Mouse (Mus musculus): ENCODE data around the gene Slc18a2. TPM values are rescaled to one million over a fixed set of nuclear protein-coding genes. Genes with fewer than 3 reads are reported as not detected.

Slc18a2 gene
- polyA plus RNA-seq, 1 experiment = 1.6 TPM

DNA sequence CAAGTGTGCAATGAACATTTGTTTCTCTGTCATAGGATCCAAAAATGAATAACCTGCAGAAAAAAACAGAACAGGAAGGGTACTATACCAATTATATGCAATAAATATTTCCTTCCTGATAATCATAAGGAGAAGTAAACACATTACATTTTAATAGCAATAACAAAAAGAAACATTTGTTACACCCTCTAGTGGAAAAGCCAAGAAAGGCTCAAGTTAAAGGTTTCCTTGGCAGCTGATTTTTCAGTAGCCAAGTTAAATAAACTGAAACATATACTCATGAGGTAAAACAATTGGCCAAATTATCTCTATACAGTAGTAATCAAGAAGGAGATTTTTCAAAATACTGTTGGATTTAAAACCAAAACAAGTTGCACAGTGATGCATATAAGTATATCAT is 54.6 kb downstream of the Slc18a2 start:
- Histone ChIP-seq H3K27me3 (replicated peaks; ENCODE audit: control insufficient read depth, insufficient read depth, low read length) (no peaks in the 10 kb centered on the region), H3K36me3 (ENCODE audit: control insufficient read depth, insufficient read depth, low read length) (no peaks in the 10 kb centered on the region), H3K27ac (ENCODE audit: insufficient read depth, low read depth, low read length) (no peak overlapping the region), H3K4me1 (ENCODE audit: control insufficient read depth, insufficient read depth, low read length) (no peaks in the 10 kb centered on the region; the same call in 1 of the 2 replicates), H3K4me3 (ENCODE audit: insufficient read depth, low read depth, low read length) (no peak overlapping the region)
- no peak for DNase-seq
- no peak for TF ChIP-seq CTCF (conservative IDR thresholded peaks at IDR 0.05; ENCODE audit: insufficient read depth, insufficient read length, low read depth, low read length)
- TF ChIP-seq POLR2A (IDR thresholded peaks at IDR 0.05; ENCODE audit: low read depth, low read length) = no peak

DNA sequence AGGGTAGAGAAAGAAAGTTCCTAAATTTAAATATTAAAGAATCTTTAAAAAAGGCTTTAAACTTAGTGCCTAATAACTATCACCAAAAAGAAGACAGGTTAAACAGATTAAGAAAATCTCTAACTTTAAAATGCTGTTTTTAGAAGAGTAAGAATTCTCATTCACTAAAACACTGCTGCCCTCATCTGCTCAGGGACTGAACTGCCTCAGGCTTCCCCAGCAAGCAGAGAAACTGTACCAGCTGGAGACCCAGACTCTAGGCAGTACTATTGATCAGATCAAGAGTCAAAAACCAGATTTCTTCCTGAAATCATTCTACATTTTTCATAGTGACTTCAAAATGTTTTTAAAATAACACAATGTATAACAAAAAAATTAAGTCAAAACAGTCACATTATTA is 55.9 kb downstream of the Slc18a2 start:
- DNase-seq = peak; percentile 14
- no peak overlapping the region for H3K27ac ChIP-seq (ENCODE audit: insufficient read depth, low read depth, low read length)
- no peaks in the 10 kb centered on the region for H3K36me3 ChIP-seq (ENCODE audit: control insufficient read depth, insufficient read depth, low read length)
- H3K4me3 ChIP-seq (ENCODE audit: insufficient read depth, low read depth, low read length) = no peak overlapping the region
- no peaks in the 10 kb centered on the region for H3K4me1 ChIP-seq (ENCODE audit: control insufficient read depth, insufficient read depth, low read length)
- TF ChIP-seq CTCF (conservative IDR thresholded peaks at IDR 0.05; ENCODE audit: insufficient read depth, insufficient read length, low read depth, low read length) (peak; percentile 49), POLR2A (IDR thresholded peaks at IDR 0.05; ENCODE audit: low read depth, low read length) (no peak)
- no peaks in the 10 kb centered on the region for H3K27me3 ChIP-seq (replicated peaks; ENCODE audit: control insufficient read depth, insufficient read depth, low read length)

DNA sequence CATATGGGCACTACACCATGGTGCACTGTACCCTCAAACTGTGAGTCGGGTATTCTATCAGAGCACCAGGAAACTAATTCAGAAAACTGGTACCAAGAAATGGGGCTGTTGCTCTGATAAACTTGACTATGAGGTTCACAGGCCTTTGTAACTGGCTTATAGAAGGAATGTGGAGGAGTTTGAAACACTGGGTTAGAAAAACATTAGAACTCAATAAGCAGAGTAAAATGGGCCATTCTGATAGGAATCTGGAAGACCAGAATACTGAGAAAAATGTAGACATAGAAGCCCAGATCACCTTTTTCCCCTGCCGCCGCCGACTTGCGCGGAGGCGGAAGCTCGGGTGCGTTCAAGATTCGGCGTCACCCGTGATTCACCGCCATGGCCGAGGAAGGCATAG is 61.3 kb downstream of the Slc18a2 start, which contains the start of gene Rps12-ps3:
Gene Rps12-ps3, plus strand, starts transcription at position 301 of the 400 bp plus-strand sequence.
- TF ChIP-seq CTCF (conservative IDR thresholded peaks at IDR 0.05; ENCODE audit: insufficient read depth, insufficient read length, low read depth, low read length) (no peak), POLR2A (IDR thresholded peaks at IDR 0.05; ENCODE audit: low read depth, low read length) (no peak)
- over 99% methylated on average over 14 of the region's 14 CpGs for WGBS

DNA sequence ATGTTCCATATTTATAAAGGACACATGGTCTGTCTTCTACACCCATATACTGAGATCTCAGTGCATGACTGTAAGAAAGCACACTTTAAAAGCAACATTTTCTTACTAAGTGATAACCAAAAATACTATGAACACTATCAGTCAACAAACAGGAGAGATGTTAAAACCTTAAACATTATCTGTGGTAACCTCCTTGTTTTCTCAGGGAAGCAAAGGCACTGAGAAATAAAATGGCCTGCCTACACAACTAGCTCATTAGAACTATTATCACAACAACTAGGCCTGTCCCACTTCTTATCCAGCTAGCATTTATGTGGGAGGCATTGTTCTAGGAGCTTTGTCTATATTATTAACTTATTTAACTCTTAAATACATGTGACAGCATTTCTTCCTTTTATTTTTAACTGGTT is 70.1 kb downstream of the Slc18a2 start:
- no peak for TF ChIP-seq CTCF (conservative IDR thresholded peaks at IDR 0.05; ENCODE audit: insufficient read depth, insufficient read length, low read depth, low read length)
- no peak for TF ChIP-seq POLR2A (IDR thresholded peaks at IDR 0.05; ENCODE audit: low read depth, low read length)

More for the DNA sequence above, 61.3 kb downstream of the Slc18a2 start, which contains the start of gene Rps12-ps3:
- Histone ChIP-seq H3K4me3 (ENCODE audit: insufficient read depth, low read depth, low read length) (no peak within 1 kb of the TSS), H3K36me3 (ENCODE audit: control insufficient read depth, insufficient read depth, low read length) (no peaks in the 10 kb centered on the region), H3K27me3 (replicated peaks; ENCODE audit: control insufficient read depth, insufficient read depth, low read length) (no peaks in the 10 kb centered on the region), H3K27ac (ENCODE audit: insufficient read depth, low read depth, low read length) (no peak within 1 kb of the TSS), H3K4me1 (ENCODE audit: control insufficient read depth, insufficient read depth, low read length) (no peaks in the 10 kb centered on the region)
- no peak for DNase-seq

DNA sequence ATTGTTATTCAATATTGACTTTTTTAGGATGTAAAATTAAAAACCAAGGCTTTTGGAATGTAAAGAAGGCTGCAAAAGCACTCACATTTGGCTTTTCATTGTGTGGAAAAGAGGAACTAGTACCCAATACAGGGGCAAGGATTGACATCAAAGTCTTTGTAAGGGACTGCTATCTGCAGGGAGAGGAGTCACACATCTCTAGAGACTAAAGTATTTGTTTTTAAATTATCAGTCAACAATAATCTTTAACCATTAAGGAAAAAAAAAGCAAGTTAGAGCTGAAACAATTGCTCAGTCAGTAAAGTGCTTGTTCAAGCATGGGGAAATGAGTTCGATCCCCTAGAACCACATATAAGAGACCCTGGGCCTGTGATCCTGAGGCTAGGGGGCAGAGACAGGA is 76.0 kb downstream of the Slc18a2 start:
- Histone ChIP-seq H3K27ac (ENCODE audit: insufficient read depth, low read depth, low read length) (no peak overlapping the region), H3K4me3 (ENCODE audit: insufficient read depth, low read depth, low read length) (no peak overlapping the region), H3K4me1 (ENCODE audit: control insufficient read depth, insufficient read depth, low read length) (0 out of 2 replicates have a peak, but pooled peaks cover 2% of the 10 kb centered on the region), H3K27me3 (replicated peaks; ENCODE audit: control insufficient read depth, insufficient read depth, low read length) (no peaks in the 10 kb centered on the region), H3K36me3 (ENCODE audit: control insufficient read depth, insufficient read depth, low read length) (no peaks in the 10 kb centered on the region)
- DNase-seq = no peak
- TF ChIP-seq CTCF (conservative IDR thresholded peaks at IDR 0.05; ENCODE audit: insufficient read depth, insufficient read length, low read depth, low read length) (no peak), POLR2A (IDR thresholded peaks at IDR 0.05; ENCODE audit: low read depth, low read length) (no peak)
- WGBS = 93% methylated on average over 1 of the region's 1 CpGs

More for the DNA sequence above, 70.1 kb downstream of the Slc18a2 start:
- Histone ChIP-seq H3K4me3 (ENCODE audit: insufficient read depth, low read depth, low read length) (no peak overlapping the region), H3K4me1 (ENCODE audit: control insufficient read depth, insufficient read depth, low read length) (0 out of 2 replicates have a peak, but pooled peaks cover 2% of the 10 kb centered on the region), H3K27me3 (replicated peaks; ENCODE audit: control insufficient read depth, insufficient read depth, low read length) (no peaks in the 10 kb centered on the region), H3K36me3 (ENCODE audit: control insufficient read depth, insufficient read depth, low read length) (no peaks in the 10 kb centered on the region), H3K27ac (ENCODE audit: insufficient read depth, low read depth, low read length) (no peak overlapping the region)
- no peak for DNase-seq

DNA sequence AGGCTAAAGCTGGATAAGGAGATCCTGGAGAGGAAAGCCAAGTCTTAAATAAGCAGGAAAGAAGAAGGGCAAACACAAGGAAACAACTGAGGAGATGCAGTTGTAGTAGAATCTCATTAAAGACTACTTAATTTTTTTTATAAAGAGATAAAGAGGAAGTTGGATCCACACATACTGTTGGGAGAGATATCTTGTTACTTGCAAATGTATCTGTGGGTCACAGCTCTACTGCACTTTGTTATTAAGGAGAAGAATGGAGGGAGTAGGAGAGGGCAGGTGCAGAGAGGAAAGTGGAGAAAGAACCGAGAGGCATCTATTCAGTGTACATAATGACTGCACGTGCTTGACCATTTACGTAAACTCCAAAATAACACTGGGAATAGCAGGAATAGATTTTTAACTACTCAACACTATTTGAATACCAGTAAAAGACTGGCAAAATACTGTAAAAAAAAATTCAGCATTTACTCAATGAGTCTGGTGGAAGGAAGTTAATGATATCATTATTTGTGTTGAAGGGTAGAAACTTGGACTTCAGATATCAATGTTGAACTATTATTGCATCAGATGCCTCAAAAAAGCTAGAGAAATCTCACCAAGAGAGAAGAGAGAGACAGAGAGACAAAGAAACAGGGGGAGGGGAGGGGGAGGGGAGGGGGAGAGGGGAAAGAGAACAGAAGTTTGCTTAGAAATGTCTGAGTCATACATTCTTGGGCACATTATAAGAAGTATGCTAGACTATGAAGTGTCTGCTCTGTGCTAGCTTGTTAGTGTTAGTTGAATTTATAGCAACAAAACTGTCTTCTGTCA is 77.4 kb downstream of the Slc18a2 start:
- Histone ChIP-seq H3K36me3 (ENCODE audit: control insufficient read depth, insufficient read depth, low read length) (no peaks in the 10 kb centered on the region), H3K27me3 (replicated peaks; ENCODE audit: control insufficient read depth, insufficient read depth, low read length) (no peaks in the 10 kb centered on the region), H3K4me3 (ENCODE audit: insufficient read depth, low read depth, low read length) (no peak overlapping the region), H3K4me1 (ENCODE audit: control insufficient read depth, insufficient read depth, low read length) (peaks cover 5% of the 10 kb centered on the region; the same call in 1 of the 2 replicates), H3K27ac (ENCODE audit: insufficient read depth, low read depth, low read length) (no peak overlapping the region)
- TF ChIP-seq POLR2A (IDR thresholded peaks at IDR 0.05; ENCODE audit: low read depth, low read length) (no peak), CTCF (conservative IDR thresholded peaks at IDR 0.05; ENCODE audit: insufficient read depth, insufficient read length, low read depth, low read length) (no peak)
- DNase-seq = no peak
- 89% methylated on average over 3 of the region's 3 CpGs for WGBS

DNA sequence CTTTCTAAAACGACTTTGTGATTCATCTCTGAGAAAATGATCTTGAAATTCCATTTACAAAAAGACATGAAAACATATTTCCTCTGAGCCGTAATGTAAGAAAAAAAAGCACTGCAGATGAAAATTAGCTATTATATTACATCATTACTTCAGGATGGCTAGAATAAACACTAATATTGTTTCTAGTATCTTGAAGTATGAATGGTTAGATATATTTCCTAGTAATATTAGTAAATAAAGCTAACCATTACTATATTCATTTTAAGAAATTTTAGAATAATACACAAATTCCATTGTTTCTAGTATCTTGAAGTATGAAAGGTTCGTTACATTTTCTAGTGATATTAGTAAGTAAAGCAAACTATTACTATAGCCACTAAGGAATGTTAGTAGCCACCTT is 79.2 kb downstream of the Slc18a2 start:
- Histone ChIP-seq H3K27me3 (replicated peaks; ENCODE audit: control insufficient read depth, insufficient read depth, low read length) (no peaks in the 10 kb centered on the region), H3K4me3 (ENCODE audit: insufficient read depth, low read depth, low read length) (no peak overlapping the region), H3K36me3 (ENCODE audit: control insufficient read depth, insufficient read depth, low read length) (no peaks in the 10 kb centered on the region), H3K4me1 (ENCODE audit: control insufficient read depth, insufficient read depth, low read length) (peaks cover 5% of the 10 kb centered on the region; the same call in 1 of the 2 replicates), H3K27ac (ENCODE audit: insufficient read depth, low read depth, low read length) (no peak overlapping the region)
- TF ChIP-seq POLR2A (IDR thresholded peaks at IDR 0.05; ENCODE audit: low read depth, low read length) = no peak
- TF ChIP-seq CTCF (conservative IDR thresholded peaks at IDR 0.05; ENCODE audit: insufficient read depth, insufficient read length, low read depth, low read length) = no peak
- 79% methylated on average over 3 of the region's 3 CpGs for WGBS
- no peak for DNase-seq

Data from kidney, adult 2 months (tissue).